Mouse (Mus musculus) stomach, embryonic 16.5 days (tissue): ENCODE measurements at regions not wholly inside any gene's neighbourhood (a gene's known extent, or its start where the extent isn't known, plus 50 kb on each side); places are given as distances from the start of the nearest gene placed in this dataset.

Experiments
- ATAC-seq: fragments of 200-750 bp; cut with Nextera tagmentation; 2 replicates; pipeline ENCODE4 v1.8.0; 2017; ENCODE audit warnings: moderate number of reproducible peaks, moderate TSS enrichment; ENCODE audit not compliant: insufficient read depth, low FRiP score
- H3K27ac ChIP-seq: fragments of 300-500 bp; sonication (generic); 2 replicates; pipeline ENCODE4 v1.5.1; 2014; ENCODE audit warnings: low read length
- H3K27me3 ChIP-seq: fragments of 300-500 bp; sonication (generic); 2 replicates; pipeline ENCODE4 v1.6.1; 2014; ENCODE audit warnings: low read length, control low read depth, mixed read lengths; ENCODE audit not compliant: control insufficient read depth, insufficient read depth
- H3K36me3 ChIP-seq: fragments of 300-500 bp; sonication (generic); 2 replicates; pipeline ENCODE4 v1.6.1; 2014; ENCODE audit warnings: low read length; ENCODE audit not compliant: control insufficient read depth, insufficient read depth
- H3K4me1 ChIP-seq: fragments of 300-500 bp; sonication (generic); 2 replicates; pipeline ENCODE4 v1.6.1; 2014; ENCODE audit warnings: low read length, control low read depth, mixed read lengths; ENCODE audit not compliant: control insufficient read depth, insufficient read depth
- H3K4me2 ChIP-seq: fragments of 300-500 bp; sonication (generic); 2 replicates; pipeline ENCODE4 v1.6.1; 2014; ENCODE audit warnings: low read depth, low read length, mixed read lengths
- H3K4me3 ChIP-seq: fragments of 300-500 bp; sonication (generic); replicated peaks from 2 replicates; pipeline ENCODE4 v1.5.1; 2014; ENCODE audit warnings: mild to moderate bottlenecking, low read length
- H3K9ac ChIP-seq: fragments of 300-500 bp; sonication (generic); 2 replicates; pipeline ENCODE4 v1.6.1; 2014; ENCODE audit warnings: low read length
- H3K9me3 ChIP-seq: fragments of 300-500 bp; sonication (generic); replicated peaks from 2 replicates; pipeline ENCODE4 v1.6.1; 2016; ENCODE audit warnings: low read length, control low read depth; ENCODE audit not compliant: control insufficient read depth
- WGBS: fragments of 180-500 bp; shearing (Covaris S2); extraction: QIAGEN DNeasy Blood & Tissue Kit; methylation state at CpG from one replicate; pipeline ENCODE4 v1.1.7; 2014; 5-methylcytosine and 5-hydroxymethylcytosine counted together

GRCm38 (mm10) chr4:81671986-81672385 lies 229.4 kb upstream of the Mpdz start:
- Histone ChIP-seq H3K27ac (no peak overlapping the region), H3K9ac (no peak overlapping the region), H3K27me3 (no peaks in the 10 kb centered on the region), H3K9me3 (no peaks in the 10 kb centered on the region), H3K4me1 (peaks cover 3% of the 10 kb centered on the region; the same call in 1 of the 2 replicates), H3K36me3 (no peaks in the 10 kb centered on the region), H3K4me2 (no peak overlapping the region), H3K4me3 (no peak overlapping the region)
- WGBS, result 36% methylated on average over 2 of the region's 2 CpGs
- ATAC-seq, result no peak

- 10% methylated on average over 3 of the region's 3 CpGs for WGBS
- ATAC-seq, result peak; percentile 47; the same call in 1 of the 2 replicates
These were observed 226.6 kb upstream of the Mpdz start for GRCm38 (mm10) chr4:81669181-81669580.

GRCm38 (mm10) chr4:81661096-81661495 lies 218.5 kb upstream of the Mpdz start:
- Histone ChIP-seq H3K4me2 (no peak overlapping the region), H3K27me3 (no peaks in the 10 kb centered on the region), H3K4me1 (no peaks in the 10 kb centered on the region), H3K9me3 (peaks cover 5% of the 10 kb centered on the region; the same call in 1 of the 2 replicates), H3K4me3 (no peak overlapping the region), H3K9ac (no peak overlapping the region), H3K36me3 (no peaks in the 10 kb centered on the region), H3K27ac (no peak overlapping the region)
- no peak for ATAC-seq

More at GRCm38 (mm10) chr4:81669181-81669580, 226.6 kb upstream of the Mpdz start:
- no peak overlapping the region for H3K4me3 ChIP-seq
- H3K36me3 ChIP-seq, result no peaks in the 10 kb centered on the region
- H3K27ac ChIP-seq, result no peak overlapping the region
- no peaks in the 10 kb centered on the region for H3K27me3 ChIP-seq
- H3K9ac ChIP-seq, result no peak overlapping the region
- H3K4me2 ChIP-seq, result no peak overlapping the region
- peaks cover 3% of the 10 kb centered on the region; the same call in 1 of the 2 replicates for H3K4me1 ChIP-seq
- H3K9me3 ChIP-seq, result peaks cover under 1% of the 10 kb centered on the region; the same call in 1 of the 2 replicates

- H3K27me3 ChIP-seq, result no peaks in the 10 kb centered on the region
- 67% methylated on average over 3 of the region's 3 CpGs for WGBS
- H3K4me1 ChIP-seq, result no peaks in the 10 kb centered on the region
- H3K36me3 ChIP-seq, result no peaks in the 10 kb centered on the region
- ATAC-seq, result no peak
- H3K9ac ChIP-seq, result no peak overlapping the region
- H3K4me3 ChIP-seq, result no peak overlapping the region
- H3K27ac ChIP-seq, result no peak overlapping the region
- H3K9me3 ChIP-seq, result no peaks in the 10 kb centered on the region
- no peak overlapping the region for H3K4me2 ChIP-seq
These were observed 185.8 kb upstream of the Mpdz start for GRCm38 (mm10) chr4:81628496-81628828.

- Histone ChIP-seq H3K4me3 (no peak overlapping the region), H3K27me3 (no peaks in the 10 kb centered on the region), H3K36me3 (no peaks in the 10 kb centered on the region), H3K9ac (no peak overlapping the region), H3K4me1 (no peaks in the 10 kb centered on the region), H3K9me3 (no peaks in the 10 kb centered on the region), H3K27ac (no peak overlapping the region), H3K4me2 (no peak overlapping the region)
- ATAC-seq, result no peak
- WGBS, result 59% methylated on average over 12 of the region's 12 CpGs
These were observed 185.3 kb upstream of the Mpdz start for GRCm38 (mm10) chr4:81627714-81628495.

GRCm38 (mm10) chr4:81625348-81625934 lies 182.8 kb upstream of the Mpdz start:
- H3K27me3 ChIP-seq, result no peaks in the 10 kb centered on the region
- no peak overlapping the region for H3K27ac ChIP-seq
- 71% methylated on average over 10 of the region's 10 CpGs for WGBS
- no peak for ATAC-seq
- H3K4me3 ChIP-seq, result no peak overlapping the region
- H3K9me3 ChIP-seq, result no peaks in the 10 kb centered on the region
- no peak overlapping the region for H3K4me2 ChIP-seq
- H3K9ac ChIP-seq, result no peak overlapping the region
- no peaks in the 10 kb centered on the region for H3K4me1 ChIP-seq
- no peaks in the 10 kb centered on the region for H3K36me3 ChIP-seq

- WGBS, result 82% methylated on average over 4 of the region's 4 CpGs
- H3K36me3 ChIP-seq, result no peaks in the 10 kb centered on the region
These were observed 181.5 kb upstream of the Mpdz start for GRCm38 (mm10) chr4:81624111-81624510.

GRCm38 (mm10) chr4:81621391-81622137 lies 178.9 kb upstream of the Mpdz start:
- no peaks in the 10 kb centered on the region for H3K36me3 ChIP-seq
- no peaks in the 10 kb centered on the region for H3K9me3 ChIP-seq
- no peaks in the 10 kb centered on the region for H3K27me3 ChIP-seq
- 77% methylated on average over 8 of the region's 8 CpGs for WGBS
- no peak overlapping the region for H3K27ac ChIP-seq
- no peak overlapping the region for H3K9ac ChIP-seq
- no peak overlapping the region for H3K4me2 ChIP-seq
- H3K4me3 ChIP-seq, result no peak overlapping the region
- no peaks in the 10 kb centered on the region for H3K4me1 ChIP-seq
- ATAC-seq, result no peak

More at GRCm38 (mm10) chr4:81624111-81624510, 181.5 kb upstream of the Mpdz start:
- Histone ChIP-seq H3K27me3 (no peaks in the 10 kb centered on the region), H3K4me1 (no peaks in the 10 kb centered on the region), H3K9ac (no peak overlapping the region), H3K4me3 (no peak overlapping the region), H3K9me3 (no peaks in the 10 kb centered on the region), H3K27ac (no peak overlapping the region), H3K4me2 (no peak overlapping the region)
- ATAC-seq, result no peak

- Histone ChIP-seq H3K4me2 (no peak overlapping the region), H3K27me3 (no peaks in the 10 kb centered on the region), H3K9ac (no peak overlapping the region), H3K36me3 (no peaks in the 10 kb centered on the region), H3K4me1 (no peaks in the 10 kb centered on the region), H3K9me3 (no peaks in the 10 kb centered on the region), H3K27ac (no peak overlapping the region), H3K4me3 (no peak overlapping the region)
- WGBS, result 48% methylated on average over 5 of the region's 5 CpGs
- no peak for ATAC-seq
These were observed 174.6 kb upstream of the Mpdz start for GRCm38 (mm10) chr4:81617191-81617590.
